Mouse (Mus musculus) forebrain, embryonic 16.5 days (tissue): Measurements from ENCODE around the gene Celf5. TPM values are rescaled to one million over a fixed set of nuclear protein-coding genes. Genes with fewer than 3 reads are reported as not detected.

Experiments used
- ATAC-seq: fragments of 200-750 bp; cut with Nextera tagmentation; 2 replicates; pipeline ENCODE4 v1.8.0; 2017; ENCODE audit warnings: mild to moderate bottlenecking, moderate library complexity
- H3K27ac ChIP-seq: fragments of 300-500 bp; sonication (generic); 2 replicates; pipeline ENCODE4 v1.5.1; 2014; ENCODE audit warnings: low read length, control low read depth
- H3K27me3 ChIP-seq: fragments of 300-500 bp; sonication (generic); replicated peaks from 2 replicates; pipeline ENCODE4 v1.6.1; 2014; ENCODE audit warnings: low read length; ENCODE audit not compliant: control insufficient read depth, insufficient read depth
- H3K36me3 ChIP-seq: fragments of 300-500 bp; sonication (generic); 2 replicates; pipeline ENCODE4 v1.6.1; 2014; ENCODE audit not compliant: control insufficient read depth, insufficient read depth
- H3K4me1 ChIP-seq: fragments of 300-500 bp; sonication (generic); replicated peaks from 2 replicates; pipeline ENCODE4 v1.6.1; 2014; ENCODE audit warnings: low read length; ENCODE audit not compliant: control insufficient read depth, insufficient read depth
- H3K4me2 ChIP-seq: fragments of 300-500 bp; sonication (generic); 2 replicates; pipeline ENCODE4 v1.6.1; 2014; ENCODE audit warnings: mild to moderate bottlenecking, low read length, control low read depth
- H3K4me3 ChIP-seq: fragments of 300-500 bp; sonication (generic); replicated peaks from 2 replicates; pipeline ENCODE4 v1.5.1; 2014; ENCODE audit warnings: mild to moderate bottlenecking, low read length, control low read depth
- H3K9ac ChIP-seq: fragments of 300-500 bp; sonication (generic); replicated peaks from 2 replicates; pipeline ENCODE4 v1.6.1; 2014; ENCODE audit warnings: low read depth, low read length, control low read depth
- H3K9me3 ChIP-seq: fragments of 300-500 bp; sonication (generic); 2 replicates; pipeline ENCODE4 v1.6.1; 2016; ENCODE audit warnings: low read length; ENCODE audit not compliant: control insufficient read depth
- WGBS: fragments of 180-500 bp; shearing (Covaris S2); extraction: QIAGEN DNeasy Blood & Tissue Kit; methylation state at CpG from one replicate; pipeline ENCODE4 v1.1.7; 2014; 5-methylcytosine and 5-hydroxymethylcytosine counted together
- polyA plus RNA-seq: library from polyadenylated mRNA; unstranded; fragments of >200 nt; fragmentation: Nextera tagmentation; extraction: Ambion mirVana; gene quantifications from 2 replicates; pipeline ENCODE4 v1.2.1, GENCODE M21; 2015

Gene Celf5
- polyA plus RNA-seq, 1 experiment from 2014 or later: 93.0 TPM

- Histone ChIP-seq H3K4me1 (no peaks in the 10 kb centered on the region), H3K4me2 (no peak overlapping the region), H3K4me3 (no peak overlapping the region), H3K36me3 (no peaks in the 10 kb centered on the region), H3K27ac (no peak overlapping the region), H3K27me3 (no peaks in the 10 kb centered on the region), H3K9me3 (no peaks in the 10 kb centered on the region), H3K9ac (no peak overlapping the region)
- WGBS: 80% methylated on average over 8 of the region's 8 CpGs
- ATAC-seq: no peak
These were observed 34.7 kb upstream of the Celf5 start for GRCm38 (mm10) chr10:81517227-81517626.

DNA sequence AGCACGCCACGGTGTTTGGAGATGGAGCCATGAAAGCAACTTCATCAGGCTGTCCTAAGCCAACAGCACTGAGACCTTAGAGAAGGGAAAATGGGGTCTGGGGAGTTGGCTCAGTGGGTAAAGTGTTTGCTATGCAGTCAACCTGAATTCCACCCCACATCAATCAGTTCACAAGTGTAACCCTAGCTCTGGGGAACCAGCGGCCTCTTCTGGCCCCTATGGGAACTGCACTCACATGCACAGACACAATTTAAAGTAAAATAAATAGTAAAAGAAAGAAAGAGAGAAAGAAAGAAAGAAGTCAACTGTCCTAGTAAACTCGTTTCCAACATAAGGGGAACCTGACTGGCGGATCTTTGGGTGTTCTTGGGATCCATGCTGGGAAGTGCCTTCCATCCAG lies 31.3 kb upstream of the Celf5 start:
- Histone ChIP-seq H3K9ac (no peak overlapping the region), H3K4me3 (no peak overlapping the region), H3K36me3 (no peaks in the 10 kb centered on the region), H3K27me3 (no peaks in the 10 kb centered on the region), H3K9me3 (no peaks in the 10 kb centered on the region), H3K4me1 (no peaks in the 10 kb centered on the region), H3K27ac (no peak overlapping the region), H3K4me2 (no peak overlapping the region)
- ATAC-seq: no peak
- 85% methylated on average over 5 of the region's 5 CpGs for WGBS

GRCm38 (mm10) chr10:81510246-81510810 lies 27.8 kb upstream of the Celf5 start:
- Histone ChIP-seq H3K27ac (no peak overlapping the region), H3K4me3 (no peak overlapping the region), H3K27me3 (no peaks in the 10 kb centered on the region), H3K9ac (no peak overlapping the region), H3K9me3 (no peaks in the 10 kb centered on the region), H3K4me2 (no peak overlapping the region), H3K36me3 (no peaks in the 10 kb centered on the region), H3K4me1 (no peaks in the 10 kb centered on the region)
- WGBS: 82% methylated on average over 14 of the region's 14 CpGs
- no peak for ATAC-seq

- Histone ChIP-seq H3K9me3 (no peaks in the 10 kb centered on the region), H3K4me1 (peaks cover 2% of the 10 kb centered on the region; the same call in 1 of the 2 replicates), H3K36me3 (no peaks in the 10 kb centered on the region), H3K9ac (no peak overlapping the region), H3K4me2 (no peak overlapping the region), H3K27ac (no peak overlapping the region), H3K27me3 (no peaks in the 10 kb centered on the region), H3K4me3 (no peak overlapping the region)
- no peak for ATAC-seq
- 75% methylated on average over 13 of the region's 13 CpGs for WGBS
These were observed 25.4 kb upstream of the Celf5 start for GRCm38 (mm10) chr10:81507691-81508489.

DNA sequence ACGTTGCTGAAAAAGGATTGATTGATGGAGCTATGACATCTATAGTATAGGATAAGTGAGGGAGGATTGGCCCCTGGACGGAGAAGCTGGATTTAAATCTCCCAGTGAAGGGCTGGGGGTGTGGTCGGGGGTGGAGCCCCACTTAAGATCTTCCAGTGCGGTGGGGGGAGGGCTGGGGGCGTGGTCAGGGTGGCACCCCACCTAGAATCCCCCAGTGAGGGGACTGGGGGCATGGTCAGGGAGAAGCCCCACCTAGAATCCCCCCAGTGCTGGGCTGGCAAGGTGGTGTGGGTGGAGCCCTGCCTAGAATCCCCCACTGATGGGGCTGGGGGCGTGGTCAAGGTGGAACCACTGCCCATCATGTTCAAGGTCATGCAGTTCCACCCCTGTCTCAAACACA lies 24.6 kb upstream of the Celf5 start:
- H3K9ac ChIP-seq: no peak overlapping the region
- H3K27me3 ChIP-seq: no peaks in the 10 kb centered on the region
- no peaks in the 10 kb centered on the region for H3K36me3 ChIP-seq
- WGBS: 34% methylated on average over 6 of the region's 6 CpGs
- no peaks in the 10 kb centered on the region for H3K9me3 ChIP-seq
- ATAC-seq: no peak
- H3K4me1 ChIP-seq: peaks cover 4% of the 10 kb centered on the region; the same call in 1 of the 2 replicates
- no peak overlapping the region for H3K4me3 ChIP-seq
- no peak overlapping the region for H3K27ac ChIP-seq
- no peak overlapping the region for H3K4me2 ChIP-seq

GRCm38 (mm10) chr10:81505016-81505664 lies 22.6 kb upstream of the Celf5 start:
- Histone ChIP-seq H3K9ac (no peak overlapping the region), H3K27ac (no peak overlapping the region), H3K4me2 (no peak overlapping the region), H3K4me1 (peaks cover 4% of the 10 kb centered on the region; the same call in 1 of the 2 replicates), H3K27me3 (no peaks in the 10 kb centered on the region), H3K4me3 (no peak overlapping the region), H3K36me3 (no peaks in the 10 kb centered on the region), H3K9me3 (no peaks in the 10 kb centered on the region)
- ATAC-seq: no peak
- 82% methylated on average over 15 of the region's 15 CpGs for WGBS

GRCm38 (mm10) chr10:81502658-81503057 lies 20.1 kb upstream of the Celf5 start:
- H3K27ac ChIP-seq: no peak overlapping the region
- H3K4me1 ChIP-seq: peaks cover 4% of the 10 kb centered on the region; the same call in 1 of the 2 replicates
- no peaks in the 10 kb centered on the region for H3K36me3 ChIP-seq
- peak overlapping the region; percentile 72 for H3K4me2 ChIP-seq
- H3K9ac ChIP-seq: peak overlapping the region; percentile 46
- peak; percentile 42 for ATAC-seq
- WGBS: 5% methylated on average over 36 of the region's 36 CpGs
- H3K4me3 ChIP-seq: peak overlapping the region; percentile 48
- no peaks in the 10 kb centered on the region for H3K27me3 ChIP-seq
- no peaks in the 10 kb centered on the region for H3K9me3 ChIP-seq

DNA sequence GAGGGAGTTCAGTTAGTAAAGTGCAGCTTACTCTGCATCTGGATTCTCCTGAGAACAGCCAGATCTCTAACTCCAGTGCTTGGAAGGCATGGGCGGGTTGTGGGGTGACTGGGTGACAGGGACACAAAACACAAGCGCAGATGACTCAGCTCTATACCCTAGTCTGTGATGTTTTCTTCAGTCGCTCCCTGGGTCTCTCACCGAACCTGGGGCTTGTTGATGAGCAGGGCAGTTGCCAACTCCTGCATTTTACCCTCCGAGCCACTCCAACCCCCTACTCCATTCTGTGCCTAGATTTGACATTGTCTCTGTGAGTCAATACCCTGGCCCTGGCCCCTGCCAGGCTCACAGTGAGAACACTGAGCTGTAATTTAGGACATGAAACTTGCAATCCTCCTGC lies 19.4 kb upstream of the Celf5 start:
- H3K4me2 ChIP-seq: no peak overlapping the region
- no peak overlapping the region for H3K27ac ChIP-seq
- WGBS: 85% methylated on average over 5 of the region's 5 CpGs
- H3K9ac ChIP-seq: no peak overlapping the region
- ATAC-seq: no peak
- H3K4me3 ChIP-seq: no peak overlapping the region
- H3K27me3 ChIP-seq: no peaks in the 10 kb centered on the region
- peaks cover 8% of the 10 kb centered on the region for H3K4me1 ChIP-seq
- H3K36me3 ChIP-seq: no peaks in the 10 kb centered on the region
- no peaks in the 10 kb centered on the region for H3K9me3 ChIP-seq

DNA sequence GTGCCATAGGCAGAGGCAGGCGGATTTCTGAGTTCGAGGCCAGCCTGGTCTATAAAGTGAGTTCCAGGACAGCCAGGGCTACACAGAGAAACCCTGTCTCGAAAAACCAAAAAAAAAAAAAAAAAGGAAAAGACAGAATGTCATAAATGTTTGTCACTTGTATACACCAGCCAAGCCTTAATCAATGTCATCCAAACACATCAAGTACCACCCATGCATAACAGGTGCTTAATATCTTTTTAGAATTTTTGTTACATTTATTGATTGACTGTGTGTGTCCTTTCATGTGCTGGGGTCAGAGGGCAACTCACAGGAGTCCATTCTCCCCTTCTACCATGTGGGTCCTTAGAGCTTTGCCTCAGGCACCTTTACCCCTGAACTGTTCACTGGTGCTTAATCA lies 17.5 kb upstream of the Celf5 start, which contains the start of gene S1pr4:
Gene S1pr4 (minus strand): TSS at position 101 of the 400 bp plus-strand sequence.
- H3K9me3 ChIP-seq: no peaks in the 10 kb centered on the region
- 86% methylated on average over 3 of the region's 3 CpGs for WGBS
- H3K9ac ChIP-seq: no peak within 1 kb of the TSS
- H3K4me2 ChIP-seq: no peak within 1 kb of the TSS
- H3K4me1 ChIP-seq: peaks cover 14% of the 10 kb centered on the region
- no peak within 1 kb of the TSS for H3K27ac ChIP-seq
- no peak within 1 kb of the TSS for H3K4me3 ChIP-seq
- ATAC-seq: no peak
- no peaks in the 10 kb centered on the region for H3K36me3 ChIP-seq
- no peaks in the 10 kb centered on the region for H3K27me3 ChIP-seq
